Mouse (Mus musculus) myocyte (in vitro differentiated cells): ENCODE data around the gene Dner. TPM values are rescaled to one million over a fixed set of nuclear protein-coding genes. Genes with fewer than 3 reads are reported as not detected.

ENCODE experiments used
- H3K27me3 ChIP-seq: one replicate; pipeline ENCODE4 v1.6.1; 2011; ENCODE audit not compliant: control insufficient read depth, insufficient read depth, insufficient read length
- H3K36me3 ChIP-seq: one replicate; pipeline ENCODE4 v1.6.1; 2011; ENCODE audit not compliant: control insufficient read depth, insufficient read depth
- H3K4me2 ChIP-seq: one replicate; pipeline ENCODE4 v1.6.1; 2011; ENCODE audit warnings: low read depth, control low read depth
- H3K4me3 ChIP-seq: one replicate; pipeline ENCODE4 v1.5.1; 2011; ENCODE audit warnings: mild to moderate bottlenecking, control low read depth, moderate library complexity
- H3K79me2 ChIP-seq: one replicate; pipeline ENCODE4 v1.6.1; 2011; ENCODE audit not compliant: control insufficient read depth, insufficient read depth
- H3ac ChIP-seq: one replicate; pipeline ENCODE4 v1.6.1; 2011; ENCODE audit not compliant: control insufficient read depth, insufficient read length
- CEBPB ChIP-seq: IDR thresholded peaks from 2 replicates; pipeline ENCODE4 v1.6.1; 2011; ENCODE audit warnings: mild to moderate bottlenecking, moderate library complexity; ENCODE audit not compliant: poor library complexity, insufficient read depth, severe bottlenecking
- E2F4 ChIP-seq: IDR thresholded peaks from one replicate; pipeline ENCODE4 v1.6.1; 2011; ENCODE audit warnings: mild to moderate bottlenecking, control low read depth, moderate library complexity; ENCODE audit not compliant: insufficient read depth
- MAX ChIP-seq: IDR thresholded peaks from one replicate; pipeline ENCODE4 v1.6.1; 2011; ENCODE audit warnings: low read depth, mild to moderate bottlenecking, control low read depth
- MYOD1 ChIP-seq, 3 experiments: IDR thresholded peaks; one replicate each; pipeline ENCODE4 v1.6.1; 2011; ENCODE audit warnings: control low read depth in 2 of 3, low read depth in 2 of 3, mild to moderate bottlenecking in 2 of 3, moderate library complexity in 1 of 3; ENCODE audit not compliant: insufficient read length in 2 of 3, control insufficient read depth in 1 of 3
- MYOG ChIP-seq, 3 experiments: IDR thresholded peaks; one replicate each; pipeline ENCODE4 v1.6.1; 2011; ENCODE audit warnings: control low read depth in 2 of 3, low read depth in 2 of 3, mild to moderate bottlenecking in 2 of 3; ENCODE audit not compliant: insufficient read length in 2 of 3, control insufficient read depth in 1 of 3, insufficient read depth in 1 of 3
- POLR2A ChIP-seq: IDR thresholded peaks from one replicate; pipeline ENCODE4 v1.6.1; 2011; ENCODE audit warnings: low read depth, mild to moderate bottlenecking, control low read depth, moderate library complexity; ENCODE audit not compliant: insufficient read length
- POLR2AphosphoS2 ChIP-seq: IDR thresholded peaks from one replicate; pipeline ENCODE4 v1.6.1; 2011; ENCODE audit warnings: low read depth, control low read depth; ENCODE audit not compliant: insufficient read length
- REST ChIP-seq: IDR thresholded peaks from one replicate; pipeline ENCODE4 v1.6.1; 2011; ENCODE audit warnings: mild to moderate bottlenecking, control low read depth, moderate library complexity; ENCODE audit not compliant: insufficient read depth, insufficient read length
- SRF ChIP-seq: IDR thresholded peaks from one replicate; pipeline ENCODE4 v1.6.1; 2011; ENCODE audit warnings: low read depth; ENCODE audit not compliant: control insufficient read depth, insufficient read length
- TCF12 ChIP-seq: IDR thresholded peaks from one replicate; pipeline ENCODE4 v1.6.1; 2011; ENCODE audit warnings: mild to moderate bottlenecking, control low read depth; ENCODE audit not compliant: poor library complexity, insufficient read depth, severe bottlenecking
- TCF3 ChIP-seq: IDR thresholded peaks from one replicate; pipeline ENCODE4 v1.6.1; 2011; ENCODE audit warnings: low read depth, control low read depth; ENCODE audit not compliant: insufficient read length
- USF1 ChIP-seq: IDR thresholded peaks from one replicate; pipeline ENCODE4 v1.6.1; 2011; ENCODE audit warnings: low read depth, mild to moderate bottlenecking, control low read depth, moderate library complexity
- polyA plus RNA-seq: library from polyadenylated mRNA; unstranded; fragments of >200 nt; fragmentation: generic; extraction: Trizol; gene quantifications from one replicate; pipeline ENCODE4 v1.2.1, GENCODE M21; 2012; ENCODE audit warnings: missing spikeins

Gene Dner
- polyA plus RNA-seq: 0.05 TPM

GRCm38 (mm10) chr1:84695517-84696411 lies at the start of gene Dner:
Gene Dner, minus strand, starts transcription at chr1:84696221.
- TF ChIP-seq CEBPB: no peak
- no peak for TF ChIP-seq POLR2A
- peak in 1 of 3 experiments; percentile 2 for TF ChIP-seq MYOD1 (IDR thresholded peaks at IDR 0.05; ENCODE audit: control insufficient read depth in 1 of 3, insufficient read length in 2 of 3, low read depth in 2 of 3)
- TF ChIP-seq REST: peak; percentile 78
- H3K79me2 ChIP-seq: no peaks in the 10 kb centered on the region
- H3K4me3 ChIP-seq: no peak within 1 kb of the TSS
- H3ac ChIP-seq: no peak within 1 kb of the TSS
- no peak within 1 kb of the TSS for H3K4me2 ChIP-seq
- no peaks in the 10 kb centered on the region for H3K36me3 ChIP-seq
- H3K27me3 ChIP-seq: peaks cover 9% of the 10 kb centered on the region

- Histone ChIP-seq H3K4me3 (no peak overlapping the region), H3K4me2 (no peak overlapping the region), H3K27me3 (no peaks in the 10 kb centered on the region), H3K79me2 (no peaks in the 10 kb centered on the region), H3K36me3 (peaks cover 66% of the 10 kb centered on the region), H3ac (no peak overlapping the region)
- TF ChIP-seq MYOD1 (IDR thresholded peaks at IDR 0.05; ENCODE audit: control insufficient read depth in 1 of 3, insufficient read length in 2 of 3, low read depth in 2 of 3): no peak
- TF ChIP-seq E2F4: no peak
- no peak for TF ChIP-seq MAX
- TF ChIP-seq REST: no peak
- TF ChIP-seq TCF3: no peak
- no peak for TF ChIP-seq USF1
- TF ChIP-seq SRF: no peak
- TF ChIP-seq POLR2A: no peak
- no peak for TF ChIP-seq MYOG (IDR thresholded peaks at IDR 0.05; ENCODE audit: control insufficient read depth in 1 of 3, insufficient read depth in 1 of 3, insufficient read length in 2 of 3, low read depth in 2 of 3)
- no peak for TF ChIP-seq CEBPB
- no peak for TF ChIP-seq TCF12
- no peak for TF ChIP-seq POLR2AphosphoS2
Observed at GRCm38 (mm10) chr1:84742156-84742555, 46.1 kb upstream of the Dner start.

GRCm38 (mm10) chr1:84740080-84740479 lies 44.1 kb upstream of the Dner start:
- Histone ChIP-seq H3K36me3 (peaks cover 63% of the 10 kb centered on the region), H3K27me3 (no peaks in the 10 kb centered on the region), H3K4me2 (no peak overlapping the region), H3K4me3 (no peak overlapping the region), H3ac (no peak overlapping the region), H3K79me2 (no peaks in the 10 kb centered on the region)
- no peak for TF ChIP-seq CEBPB
- TF ChIP-seq SRF: no peak
- TF ChIP-seq MAX: no peak
- TF ChIP-seq USF1: no peak
- TF ChIP-seq TCF3: no peak
- no peak for TF ChIP-seq MYOG (IDR thresholded peaks at IDR 0.05; ENCODE audit: control insufficient read depth in 1 of 3, insufficient read depth in 1 of 3, insufficient read length in 2 of 3, low read depth in 2 of 3)
- no peak for TF ChIP-seq E2F4
- TF ChIP-seq POLR2A: no peak
- no peak for TF ChIP-seq REST
- no peak for TF ChIP-seq TCF12
- no peak for TF ChIP-seq MYOD1 (IDR thresholded peaks at IDR 0.05; ENCODE audit: control insufficient read depth in 1 of 3, insufficient read length in 2 of 3, low read depth in 2 of 3)
- TF ChIP-seq POLR2AphosphoS2: no peak

- no peak for TF ChIP-seq SRF
- TF ChIP-seq CEBPB: no peak
- no peak for TF ChIP-seq REST
- Histone ChIP-seq H3K79me2 (no peaks in the 10 kb centered on the region), H3K36me3 (peaks cover 56% of the 10 kb centered on the region), H3K27me3 (no peaks in the 10 kb centered on the region), H3K4me3 (no peak overlapping the region), H3ac (no peak overlapping the region), H3K4me2 (no peak overlapping the region)
Observed at GRCm38 (mm10) chr1:84737097-84737496, 41.1 kb upstream of the Dner start.

- H3ac ChIP-seq: no peak overlapping the region
- H3K79me2 ChIP-seq: no peaks in the 10 kb centered on the region
- no peaks in the 10 kb centered on the region for H3K27me3 ChIP-seq
- no peak overlapping the region for H3K4me3 ChIP-seq
- H3K36me3 ChIP-seq: peaks cover 53% of the 10 kb centered on the region
- H3K4me2 ChIP-seq: no peak overlapping the region
- TF ChIP-seq USF1 (no peak), MYOD1 (IDR thresholded peaks at IDR 0.05; ENCODE audit: control insufficient read depth in 1 of 3, insufficient read length in 2 of 3, low read depth in 2 of 3) (no peak), REST (no peak), CEBPB (no peak), E2F4 (no peak), TCF12 (no peak), POLR2AphosphoS2 (no peak), SRF (no peak), TCF3 (no peak)
Observed at GRCm38 (mm10) chr1:84733799-84734198, 37.8 kb upstream of the Dner start.
